ENCODE assay signal across 9 mouse cellular contexts in the genomic region with DNA sequence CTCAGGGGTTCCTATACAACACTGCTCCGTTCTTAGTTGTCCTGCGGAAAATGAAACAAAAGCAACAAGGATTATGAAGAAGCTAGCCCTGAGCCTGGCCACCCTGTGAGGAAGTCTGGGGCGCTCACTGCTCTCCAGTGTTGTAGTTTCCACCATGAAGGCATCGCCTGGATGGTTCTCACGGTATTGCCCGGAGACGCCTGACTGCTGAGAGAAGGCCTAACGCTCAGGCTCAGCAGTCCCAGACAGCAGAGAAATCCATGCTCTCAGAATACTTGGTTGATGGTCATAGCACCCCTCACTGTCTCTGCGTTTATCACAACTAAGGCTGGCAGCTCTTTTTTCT. TPM values are rescaled to one million over a fixed set of nuclear protein-coding genes. Genes with fewer than 3 reads are reported as not detected.
DNase-seq lines count a peak whose midpoint lies in the region; ATAC-seq and TF ChIP-seq lines count a peak whose summit lies in the region.
"Had no signal": no experiment of that assay in that cellular context is flagged by ENCODE, and none has a peak within 500 bp of the region (broad histone marks: within the 10 kb centered on the region; RNA-seq: fewer than 3 reads in every experiment).

No protein-coding gene starts in this region.

- H3K4me3 ChIP-seq in heart, postnatal 0 days (ENCODE audit: low read depth, low read length): no peak overlapping the region
- peak overlapping the region; percentile 57 for H3K4me3 ChIP-seq in ES-Bruce4 (ENCODE audit: low read depth, low read length)
- peak overlapping the region; percentile 44 for H3K4me3 ChIP-seq in bone marrow macrophage, adult 2 months (ENCODE audit: insufficient read depth, low read length)
- H3K4me3 ChIP-seq in intestine, embryonic 15.5 days (replicated peaks): no peak overlapping the region

- no peak for TF ChIP-seq CTCF in heart, postnatal 0 days (IDR thresholded peaks at IDR 0.05; ENCODE audit: low read depth)
- TF ChIP-seq CTCF in ES-Bruce4 (IDR thresholded peaks at IDR 0.05; ENCODE audit: low read depth, low read length): no peak
- no peak for TF ChIP-seq CTCF in bone marrow macrophage, adult 2 months (IDR thresholded peaks at IDR 0.05; ENCODE audit: low read depth, low read length)

- H3K27me3 ChIP-seq in heart, postnatal 0 days (ENCODE audit: control insufficient read depth, insufficient read depth, low read length): no peaks in the 10 kb centered on the region
- H3K27me3 ChIP-seq in ES-Bruce4 (ENCODE audit: control insufficient read depth, insufficient read depth, low read length, poor library complexity, severe bottlenecking): no peaks in the 10 kb centered on the region
- no peaks in the 10 kb centered on the region for H3K27me3 ChIP-seq in intestine, embryonic 15.5 days (replicated peaks)

- peak overlapping the region; percentile 28; the same call in 1 of the 2 replicates for H3K4me2 ChIP-seq in heart, postnatal 0 days (ENCODE audit: low read depth, low read length)
- 0 out of 2 replicates have a peak overlapping the region, but pooled peaks have one; percentile 1 for H3K4me2 ChIP-seq in intestine, embryonic 15.5 days (replicated peaks)

- peak overlapping the region; percentile 39 for H3K27ac ChIP-seq in heart, postnatal 0 days (ENCODE audit: low read depth)
- H3K27ac ChIP-seq in ES-Bruce4 (ENCODE audit: insufficient read depth, low read length): peak overlapping the region; percentile 97
- H3K27ac ChIP-seq in bone marrow macrophage, adult 2 months (ENCODE audit: insufficient read depth, low read depth, low read length): peak overlapping the region; percentile 71
- no peak overlapping the region for H3K27ac ChIP-seq in intestine, embryonic 15.5 days

- no peak overlapping the region; the same call in 1 of the 2 replicates for H3K9ac ChIP-seq in heart, postnatal 0 days (replicated peaks; ENCODE audit: low read depth, low read length)
- H3K9ac ChIP-seq in ES-Bruce4 (ENCODE audit: low read depth, poor library complexity, severe bottlenecking): peak overlapping the region; percentile 68
- H3K9ac ChIP-seq in intestine, embryonic 15.5 days: no peak overlapping the region

- H3K4me1 ChIP-seq in heart, postnatal 0 days (ENCODE audit: control insufficient read depth, insufficient read depth): 0 out of 2 replicates have a peak, but pooled peaks cover 6% of the 10 kb centered on the region
- no peaks in the 10 kb centered on the region for H3K4me1 ChIP-seq in ES-Bruce4 (ENCODE audit: control insufficient read depth, insufficient read depth, low read length)
- H3K4me1 ChIP-seq in bone marrow macrophage, adult 2 months (ENCODE audit: control insufficient read depth, insufficient read depth, low read length): peaks cover 50% of the 10 kb centered on the region
- 0 out of 2 replicates have a peak, but pooled peaks cover 8% of the 10 kb centered on the region for H3K4me1 ChIP-seq in intestine, embryonic 15.5 days (replicated peaks)

- no peak for TF ChIP-seq EP300 in heart, postnatal 0 days (IDR thresholded peaks at IDR 0.05; ENCODE audit: low read depth)
- no peak for TF ChIP-seq EP300 in ES-Bruce4 (IDR thresholded peaks at IDR 0.05; ENCODE audit: insufficient read depth, low read depth, low read length)

- 56% methylated on average over 9 of the region's 9 CpGs for WGBS in heart, postnatal 0 days
- WGBS in intestine, embryonic 15.5 days: 65% methylated on average over 9 of the region's 9 CpGs

- H3K36me3 ChIP-seq in heart, postnatal 0 days (replicated peaks; ENCODE audit: control insufficient read depth, insufficient read depth, low read length): no peaks in the 10 kb centered on the region
- H3K36me3 ChIP-seq in ES-Bruce4 (ENCODE audit: control insufficient read depth, insufficient read depth, low read length, poor library complexity, severe bottlenecking): no peaks in the 10 kb centered on the region
- no peaks in the 10 kb centered on the region for H3K36me3 ChIP-seq in intestine, embryonic 15.5 days

- no peak for TF ChIP-seq POLR2A in ES-Bruce4 (IDR thresholded peaks at IDR 0.05; ENCODE audit: insufficient read depth, low read length)
- no peak for TF ChIP-seq POLR2A in bone marrow macrophage, adult 2 months (IDR thresholded peaks at IDR 0.05; ENCODE audit: borderline replicate concordance, low read depth, low read length)

- DNase-seq in heart, postnatal 0 days (ENCODE audit: low spot score): no peak
- no peak for DNase-seq in heart, adult 8-10 months (ENCODE audit: low spot score)
- DNase-seq in adrenal gland, adult 8-10 months: no peak
- no peak for DNase-seq in lung, adult 18-20 months
- DNase-seq in gastrocnemius, adult 18-20 months (ENCODE audit: low spot score): no peak
- DNase-seq: gastrocnemius, postnatal 10 days had no signal

- H3K9me3 ChIP-seq in heart, postnatal 0 days (replicated peaks; ENCODE audit: control insufficient read depth, low read length): no peaks in the 10 kb centered on the region
- H3K9me3 ChIP-seq in ES-Bruce4 (replicated peaks; ENCODE audit: control insufficient read depth, insufficient read depth, low read length, poor library complexity, severe bottlenecking): no peaks in the 10 kb centered on the region
- H3K9me3 ChIP-seq in intestine, embryonic 15.5 days: no peaks in the 10 kb centered on the region

- no peak for ATAC-seq in heart, postnatal 0 days (ENCODE audit: insufficient read depth, low read depth)
- ATAC-seq in intestine, embryonic 15.5 days: no peak

RNA-seq across cellular contexts. Expression of gene Kdm7a, which starts 20.0 kb away (rescaled TPM):
- 9.0 and 10.1 TPM in 2 replicates for total RNA-seq in heart, postnatal 0 days (2014; rRNA removed; ENCODE audit: low replicate concordance)
- 3.5 and 4.0 TPM in 2 replicates for polyA plus RNA-seq in heart, postnatal 0 days (2015; fragmentation: Nextera tagmentation; extraction: Ambion mirVana)
- 10 to 100 TPM; 16.9 to 20.8 (median 18.9) TPM for total RNA-seq in heart, adult 8-10 months (2022)
- polyA plus RNA-seq in ES-Bruce4 (2011; ENCODE audit: insufficient read depth, insufficient read length, low read depth, missing spikeins): 14.1 and 17.1 TPM in 2 replicates
- 26.3 and 29.3 TPM in 2 replicates for polyA plus RNA-seq in bone marrow macrophage, adult 2 months (2012; ENCODE audit: insufficient read depth, insufficient read length, missing spikeins)
- polyA plus RNA-seq in intestine, embryonic 15.5 days (2015; fragmentation: Nextera tagmentation; extraction: Ambion mirVana): 4.9 and 5.1 TPM in 2 replicates
- total RNA-seq in adrenal gland, adult 8-10 months (2022): 10 to 100 TPM; 13.5 to 18.7 (median 16.4) TPM
- total RNA-seq in gastrocnemius, adult 18-20 months (2021): 10 to 100 TPM; 25.3 to 26.2 TPM

Comparison
In these comparisons a context has a peak if more than half of its experiments do, and no peak if none do; other contexts are left out.
1. H3K4me3 ChIP-seq: peak in ES-Bruce4 (single experiment) and bone marrow macrophage, adult 2 months (single experiment); none in heart, postnatal 0 days (single experiment) and intestine, embryonic 15.5 days (single experiment).